Mouse (Mus musculus) frontal cortex, postnatal 14 days (tissue): ENCODE results near the gene Hcrtr2.
A peak's percentile ranks its signal among the peaks of the same experiment; 100 is the strongest.

Source experiments
- DNase-seq, 2 experiments: peaks; one replicate each; pipeline ENCODE4 v3.0.0; 2022; ENCODE audit warnings: low spot score in 2 of 2

Gene Hcrtr2

DNA sequence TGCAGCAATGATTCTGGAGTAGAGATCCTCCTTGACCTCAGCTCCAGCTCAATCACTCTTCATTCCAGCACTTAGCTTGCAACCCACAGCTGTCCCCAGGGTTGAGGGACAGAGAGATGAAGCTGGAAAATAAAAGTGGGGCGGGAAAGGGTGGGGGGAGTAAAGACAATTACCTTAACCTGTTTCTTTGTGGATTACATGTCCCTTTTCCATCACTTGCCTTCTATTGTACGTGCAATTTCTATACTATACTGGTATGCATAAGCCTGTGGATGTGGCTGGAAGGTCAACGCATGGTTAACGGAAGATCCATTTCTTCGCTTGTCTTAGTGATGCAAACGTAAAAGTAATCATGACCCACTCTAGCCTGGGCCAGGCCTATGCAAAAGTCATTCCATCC is at the start of gene Hcrtr2:
Gene Hcrtr2 (minus strand): TSS at position 101 of the 400 bp plus-strand sequence.
- no peak for DNase-seq

DNA sequence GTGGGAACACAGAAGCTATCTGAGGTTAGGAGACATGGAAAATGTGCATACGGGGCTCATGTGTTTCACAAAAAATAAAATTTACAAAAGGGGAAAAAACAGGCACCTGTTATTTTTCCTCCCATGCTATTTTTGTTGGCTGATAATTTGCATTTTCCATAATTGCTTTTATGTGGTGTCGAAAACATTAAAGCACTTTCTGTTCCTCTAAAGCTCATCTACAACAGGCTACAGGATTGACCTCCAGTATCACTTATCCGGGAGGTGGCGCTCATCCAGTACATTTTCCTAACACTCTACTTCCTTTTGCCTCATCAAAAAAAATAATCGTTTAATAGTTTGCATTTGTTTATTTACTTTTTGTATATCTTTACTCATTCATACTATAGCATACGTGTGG is 41.2 kb upstream of the Hcrtr2 start:
- DNase-seq: no peak

DNA sequence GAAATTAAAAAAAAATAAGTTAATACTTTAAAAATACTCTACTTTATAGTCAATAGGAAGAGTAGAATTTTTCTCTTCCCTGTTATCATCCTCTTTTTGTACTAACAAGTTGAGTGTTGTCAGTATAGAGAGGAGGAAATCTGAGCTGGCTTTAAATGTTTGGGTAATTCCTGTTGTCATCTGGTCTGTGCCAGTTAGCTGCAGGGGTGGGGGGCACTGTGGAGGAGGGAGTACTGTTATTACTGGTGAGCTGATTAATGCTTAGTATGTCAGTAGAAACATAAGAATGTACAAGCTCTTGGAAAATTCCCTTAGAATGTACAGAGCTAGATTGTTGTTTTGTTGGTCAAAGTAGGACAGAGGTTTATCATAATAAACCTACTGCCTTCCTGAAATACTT is 36.7 kb upstream of the Hcrtr2 start:
- DNase-seq: no peak

DNA sequence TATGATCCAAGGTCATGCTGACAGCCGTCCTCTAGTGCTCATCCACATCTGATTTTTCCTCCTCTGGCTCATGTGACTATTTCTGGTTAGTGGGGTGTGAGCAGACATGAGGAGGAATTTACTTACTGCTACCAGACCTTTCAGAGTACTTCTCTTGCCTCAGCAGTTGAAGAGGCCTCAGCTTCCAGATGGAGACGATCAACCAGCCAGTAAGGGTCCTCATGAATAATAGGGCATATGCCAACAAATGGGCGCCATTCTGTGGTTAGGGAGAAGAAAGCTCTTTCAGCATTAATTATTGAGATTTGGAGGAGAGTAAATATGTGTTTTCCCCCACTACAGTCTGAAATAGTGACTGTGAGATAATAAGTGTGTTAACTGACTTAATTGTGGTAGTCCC is 28.7 kb upstream of the Hcrtr2 start:
- no peak for DNase-seq

DNA sequence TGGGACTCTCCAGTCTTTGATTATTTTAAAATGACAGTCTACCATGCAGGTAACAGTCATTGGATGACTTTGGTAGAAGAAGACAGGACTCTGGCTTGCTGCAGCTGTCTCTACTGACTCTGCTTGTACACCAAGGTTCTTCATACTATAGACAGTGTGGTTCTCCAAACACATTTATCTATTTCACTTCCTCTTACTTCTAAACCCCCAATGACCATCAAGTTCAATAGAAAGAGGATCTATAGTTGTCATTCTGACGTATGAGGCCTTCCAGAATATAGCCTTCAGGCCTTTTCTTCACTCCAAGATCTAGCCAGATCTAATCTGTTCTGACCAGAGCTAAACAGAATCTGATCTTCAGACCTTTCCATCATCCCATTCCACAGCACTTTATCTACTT is 23.6 kb upstream of the Hcrtr2 start:
- DNase-seq: no peak

DNA sequence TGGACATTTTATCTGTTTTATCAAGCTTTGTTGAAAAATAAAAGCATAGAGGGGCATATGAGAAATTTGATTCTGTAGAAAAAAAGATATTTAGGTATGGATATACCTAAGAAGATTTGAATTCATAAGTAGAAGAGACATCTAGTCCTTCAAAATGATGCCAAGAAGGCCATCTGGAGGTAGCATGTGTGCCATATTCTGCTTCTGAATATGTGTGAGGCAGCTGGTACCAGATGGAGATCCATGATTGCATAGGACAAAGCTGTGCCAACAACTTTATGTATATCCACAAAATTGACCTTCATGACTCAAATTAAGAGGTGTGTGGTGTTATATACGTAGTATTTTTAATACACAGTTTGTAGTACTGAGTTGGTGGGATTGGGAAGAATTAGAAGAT is 7.4 kb upstream of the Hcrtr2 start:
- DNase-seq: no peak

DNA sequence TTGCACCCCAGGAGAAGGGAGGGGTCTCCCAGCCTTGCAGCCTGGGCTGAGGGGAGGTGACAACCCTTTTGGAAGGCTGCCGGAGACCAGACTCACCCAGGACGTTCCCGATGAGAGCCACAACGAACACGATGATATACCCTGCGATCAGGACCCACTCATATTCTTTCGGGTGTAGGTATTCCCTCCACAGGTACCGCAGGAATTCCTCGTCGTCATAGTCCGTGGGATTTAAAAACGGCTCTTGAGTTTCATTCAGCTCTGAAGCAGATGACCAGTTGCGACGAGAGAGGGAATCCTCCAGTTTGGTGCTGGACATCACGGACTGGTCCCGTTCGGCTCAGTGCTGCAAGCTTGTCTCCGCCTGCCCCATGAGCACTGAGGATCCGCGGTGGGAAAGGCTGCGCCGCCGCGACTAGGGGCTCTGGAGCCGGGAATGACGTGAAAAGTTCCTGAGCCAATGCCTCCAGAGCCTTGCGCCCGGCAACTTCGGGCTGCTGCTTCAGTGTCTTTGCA is 412 bp downstream of the Hcrtr2 start:
- peak in 1 of 2 experiments; percentile 31 for DNase-seq

DNA sequence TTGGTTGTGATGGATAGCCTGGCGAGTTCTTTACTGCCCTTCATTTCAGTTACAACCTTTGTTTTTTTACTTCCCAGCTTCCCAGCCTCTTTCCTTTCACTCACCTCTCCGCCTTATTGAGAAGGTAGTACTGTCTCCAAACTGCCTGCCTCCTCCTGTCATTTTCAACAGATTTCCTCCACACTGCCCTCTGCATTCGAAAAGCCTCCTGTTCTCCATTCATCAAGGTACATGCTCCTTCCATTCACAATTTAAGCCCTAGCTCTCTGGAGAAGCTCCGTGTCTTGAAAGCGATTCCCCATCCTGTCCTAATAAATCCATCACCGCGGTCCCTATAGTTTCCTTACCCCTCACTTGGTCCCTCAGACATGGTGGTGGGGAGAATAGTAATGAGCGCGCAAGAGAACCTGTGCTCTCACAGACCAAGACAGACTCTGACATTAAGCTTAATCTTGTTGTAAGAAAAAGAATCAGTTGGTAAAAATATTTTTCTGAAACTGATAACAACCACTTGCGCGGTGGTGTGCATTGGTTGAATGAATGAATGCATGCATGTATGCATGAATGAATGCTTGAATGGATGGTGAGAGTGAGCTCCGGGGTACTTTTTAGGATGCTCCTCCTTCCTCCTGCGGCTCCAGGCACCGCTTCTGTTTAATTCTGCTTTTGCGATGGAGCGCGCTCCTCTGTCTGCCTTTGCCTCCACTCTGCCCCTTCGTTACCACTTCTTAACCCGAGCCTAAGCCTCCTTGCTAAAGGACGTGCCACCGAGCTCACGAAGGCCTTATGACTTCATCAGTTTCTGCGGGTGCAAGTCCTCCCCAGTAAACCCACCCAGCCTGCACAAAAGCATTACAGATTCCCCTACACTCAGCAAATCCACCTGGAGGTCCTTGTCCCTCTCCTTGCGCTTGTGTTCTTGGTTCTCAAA is 1.3 kb downstream of the Hcrtr2 start:
- DNase-seq: peak in 1 of 2 experiments; percentile 6

DNA sequence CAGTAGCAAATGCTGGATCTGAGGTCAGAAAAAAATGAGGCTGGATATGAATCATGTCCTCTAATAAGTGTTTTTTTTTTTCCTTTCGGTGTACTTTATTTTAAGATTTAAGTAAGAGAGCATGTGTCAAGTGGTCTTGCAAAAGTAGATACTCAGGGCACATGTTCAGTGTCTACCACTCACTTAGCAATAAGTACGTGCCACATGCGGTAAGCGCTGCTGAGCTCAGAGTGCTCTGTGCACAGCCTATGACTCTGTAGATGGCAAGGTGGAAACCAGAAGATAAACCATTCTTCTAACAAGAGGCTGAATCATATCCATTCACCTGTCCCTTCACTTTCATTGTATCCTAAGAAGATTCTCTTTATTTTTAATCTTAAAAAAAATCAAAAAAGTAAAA is 2.1 kb downstream of the Hcrtr2 start:
- DNase-seq: no peak

DNA sequence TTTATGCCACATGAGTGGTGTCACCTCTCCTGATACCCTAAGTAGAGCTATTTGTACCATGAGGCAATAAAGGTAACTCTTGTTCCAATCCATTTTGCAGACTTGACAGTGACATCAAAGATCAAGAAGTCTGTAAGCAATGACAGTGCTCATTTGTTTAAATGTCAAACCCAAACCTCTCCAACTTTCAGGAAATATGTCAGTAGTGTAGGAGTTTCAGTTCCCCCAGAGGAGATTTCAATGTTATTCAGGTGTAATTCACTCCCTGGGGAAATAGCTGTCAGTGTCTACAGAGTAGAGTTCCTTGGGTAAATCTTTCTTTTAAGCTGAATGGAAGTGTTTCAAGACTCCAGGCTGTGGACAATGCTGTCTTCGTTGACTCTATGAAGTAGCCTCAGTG is 2.9 kb downstream of the Hcrtr2 start:
- DNase-seq: no peak

DNA sequence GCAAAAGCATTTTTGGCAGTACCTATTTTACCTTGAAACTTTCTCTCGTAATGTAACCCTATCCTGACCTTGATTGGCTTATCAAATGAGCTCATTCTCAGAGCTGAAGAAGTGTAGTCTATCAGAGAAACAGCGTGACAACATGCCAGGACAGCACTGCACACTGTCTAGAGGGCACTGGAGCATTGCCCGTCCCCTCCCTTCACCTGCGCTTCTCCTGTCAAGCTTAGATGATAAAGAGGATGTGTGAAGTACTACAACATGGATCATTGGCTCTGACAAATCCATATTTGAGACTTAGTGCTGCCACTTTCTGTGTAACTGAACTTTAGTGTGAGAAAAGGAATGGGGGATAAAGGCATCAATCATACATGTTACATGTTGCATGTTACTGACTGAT is 5.4 kb downstream of the Hcrtr2 start:
- no peak for DNase-seq

DNA sequence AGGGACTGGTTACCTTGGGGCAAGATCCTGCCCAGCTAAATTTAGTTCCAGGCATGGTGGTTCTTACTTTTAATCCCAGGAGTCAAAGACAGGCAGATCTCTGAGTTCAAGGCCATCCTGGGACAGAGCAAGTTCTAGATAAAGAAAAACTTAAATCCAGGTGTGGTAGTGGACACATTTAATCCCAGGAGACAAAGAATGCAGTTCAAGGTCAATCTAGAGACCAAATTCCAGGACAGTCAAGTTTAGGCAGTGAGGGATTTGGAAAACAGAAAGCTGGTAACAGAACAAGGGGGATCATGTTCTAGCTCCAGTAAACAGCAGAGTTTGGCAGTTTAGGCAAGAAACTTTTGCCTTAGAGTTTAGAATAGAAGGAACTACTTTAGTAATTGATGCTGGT is 8.6 kb downstream of the Hcrtr2 start:
- no peak for DNase-seq

DNA sequence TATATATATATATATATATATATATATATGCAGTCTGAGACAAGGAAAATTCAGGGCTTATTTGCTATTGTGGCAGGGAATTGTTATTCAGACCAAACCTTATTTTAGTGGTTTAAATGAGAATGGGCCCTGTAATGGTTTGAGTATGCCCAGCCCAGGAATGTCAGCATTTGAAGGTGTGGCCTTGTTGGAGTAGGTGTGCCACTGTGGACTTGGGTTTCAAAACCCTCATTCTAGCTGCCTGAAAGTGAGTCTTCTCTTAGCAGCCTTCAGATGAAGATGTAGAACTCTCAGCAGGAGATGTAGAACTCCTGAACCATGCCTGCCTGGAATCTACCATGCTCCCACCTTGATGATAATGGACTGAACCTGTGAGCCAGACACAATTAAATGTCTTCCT is 9.7 kb downstream of the Hcrtr2 start:
- no peak for DNase-seq

DNA sequence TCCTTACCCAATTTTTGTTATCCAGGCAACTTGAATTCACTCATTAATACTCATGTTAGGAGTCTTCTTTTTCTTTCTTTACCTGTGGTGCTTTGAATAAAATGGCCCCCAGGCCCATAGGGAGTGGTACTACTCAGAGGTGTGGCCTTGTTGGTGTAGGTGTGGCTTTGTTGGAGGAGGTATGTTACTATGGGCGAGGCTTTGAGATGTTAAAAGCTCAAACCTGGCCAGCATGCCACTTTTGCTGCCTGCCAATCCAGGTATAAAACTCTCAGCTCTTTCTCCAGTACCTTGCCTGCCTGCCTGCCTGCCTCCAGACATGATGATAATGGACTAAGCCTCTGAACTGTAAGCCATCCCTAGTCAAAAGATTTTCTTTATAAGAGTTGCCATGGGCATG is 11.4 kb downstream of the Hcrtr2 start:
- no peak for DNase-seq

DNA sequence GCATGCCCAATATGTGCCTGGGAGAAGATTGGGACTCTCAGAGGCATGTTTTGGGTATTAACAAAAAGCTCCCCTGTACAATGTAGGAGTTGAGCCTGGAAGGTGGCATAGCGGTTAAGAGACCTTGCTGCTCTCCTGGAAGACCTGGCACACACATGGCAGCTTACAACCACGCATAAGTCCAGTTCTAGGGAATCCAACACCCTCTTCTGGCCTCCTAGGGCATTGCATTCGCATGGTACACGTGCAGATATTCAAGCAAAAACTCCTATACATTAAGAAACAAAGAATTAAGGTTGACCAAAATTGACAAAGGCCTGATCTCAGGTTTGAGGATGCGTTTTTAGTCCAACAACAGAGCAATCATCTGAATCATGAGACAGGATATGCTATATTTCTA is 32.3 kb downstream of the Hcrtr2 start:
- DNase-seq: no peak

DNA sequence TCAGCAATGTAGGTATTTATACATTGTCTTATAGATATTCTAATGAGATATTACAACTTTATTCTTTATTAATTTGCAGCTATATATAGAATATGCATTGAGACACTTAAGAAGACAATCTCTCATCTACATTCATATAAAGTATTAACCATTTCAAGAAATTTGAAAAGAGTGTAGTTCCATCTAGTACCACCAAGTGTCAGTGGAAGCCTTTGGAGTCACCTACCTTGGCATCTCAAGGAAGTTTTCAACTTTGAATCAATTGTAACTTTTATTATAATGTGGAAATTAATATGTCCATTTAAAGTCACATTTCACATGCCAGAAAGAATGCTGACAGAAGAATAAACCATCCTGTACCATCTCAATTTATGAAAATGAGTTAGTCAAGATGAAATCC is 52.8 kb downstream of the Hcrtr2 start:
- DNase-seq: no peak

DNA sequence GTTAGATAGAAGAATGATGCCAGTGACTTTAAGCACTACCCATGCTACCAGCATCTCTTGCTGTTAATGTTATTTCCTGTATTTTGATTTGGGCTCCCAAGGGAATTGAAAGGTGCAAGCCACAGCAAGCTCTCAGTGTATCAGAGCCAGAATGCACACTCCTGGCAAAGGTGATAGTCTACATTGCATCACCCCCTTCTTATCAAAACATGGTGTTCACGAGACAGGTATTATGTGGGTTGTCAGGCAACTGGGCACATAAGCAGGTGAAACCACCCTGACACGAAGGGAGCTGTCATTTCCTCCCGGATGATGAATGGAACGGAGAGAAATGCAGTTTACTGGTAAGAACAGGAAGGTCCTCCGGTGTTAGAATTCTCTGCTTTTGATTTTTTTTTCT is 65.9 kb downstream of the Hcrtr2 start:
- no peak for DNase-seq

DNA sequence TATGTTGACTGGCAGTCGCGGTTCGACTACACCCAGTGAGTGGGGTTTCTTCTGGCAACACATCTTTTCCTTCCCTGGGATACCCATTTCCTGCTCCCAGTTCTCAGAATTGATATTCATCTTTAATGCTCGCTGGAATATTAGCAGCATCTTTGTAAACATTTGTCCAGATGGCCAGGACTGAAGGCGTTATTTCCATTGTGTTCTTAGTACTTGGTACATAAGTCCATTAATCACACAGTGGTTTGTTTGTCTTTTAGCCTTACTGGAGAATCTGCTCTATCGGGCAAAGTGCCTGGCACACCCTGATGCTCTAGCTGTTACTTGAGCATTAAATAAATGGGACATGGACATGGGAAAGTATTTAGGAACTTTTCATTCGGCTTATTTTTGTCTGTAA is 71.1 kb downstream of the Hcrtr2 start:
- DNase-seq: no peak

DNA sequence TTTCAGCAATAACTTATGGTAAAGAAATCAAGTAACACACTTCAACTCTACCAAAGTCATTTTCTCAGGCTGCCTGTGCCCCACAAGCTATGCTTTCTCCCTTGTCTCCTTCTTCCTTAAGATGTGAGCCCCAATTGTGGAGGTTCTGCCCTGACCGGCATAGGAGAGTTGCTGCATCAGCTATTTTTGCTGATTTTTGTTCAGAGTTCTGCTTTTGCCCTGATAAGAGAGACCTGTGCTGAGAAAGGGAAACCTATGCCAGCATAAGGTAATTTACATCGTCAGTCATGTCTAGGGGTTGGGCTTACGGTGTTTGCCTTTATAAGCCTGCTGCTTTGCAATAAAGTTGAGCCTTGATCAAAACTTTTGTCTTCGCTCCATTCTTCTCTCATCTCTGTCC is 71.5 kb downstream of the Hcrtr2 start:
- DNase-seq: no peak

DNA sequence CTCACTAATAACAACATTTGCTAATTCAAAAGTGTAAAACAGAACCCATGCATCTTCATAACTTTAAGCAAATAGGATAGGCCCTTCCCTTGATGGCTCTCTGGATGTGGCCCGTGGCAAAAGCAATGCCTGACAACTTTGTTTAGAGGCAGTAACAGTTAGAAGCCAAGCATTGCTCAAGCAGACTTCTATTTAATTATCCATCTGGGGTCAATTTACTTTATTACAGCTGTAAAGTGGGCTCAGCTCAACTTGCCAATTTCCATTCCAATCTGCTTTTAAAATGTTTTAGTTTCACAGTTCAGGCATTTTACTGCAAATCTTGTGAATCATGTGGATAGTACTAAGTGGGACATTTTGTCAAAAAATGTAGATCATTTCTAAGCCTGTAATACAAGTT is 81.3 kb downstream of the Hcrtr2 start:
- no peak for DNase-seq

DNA sequence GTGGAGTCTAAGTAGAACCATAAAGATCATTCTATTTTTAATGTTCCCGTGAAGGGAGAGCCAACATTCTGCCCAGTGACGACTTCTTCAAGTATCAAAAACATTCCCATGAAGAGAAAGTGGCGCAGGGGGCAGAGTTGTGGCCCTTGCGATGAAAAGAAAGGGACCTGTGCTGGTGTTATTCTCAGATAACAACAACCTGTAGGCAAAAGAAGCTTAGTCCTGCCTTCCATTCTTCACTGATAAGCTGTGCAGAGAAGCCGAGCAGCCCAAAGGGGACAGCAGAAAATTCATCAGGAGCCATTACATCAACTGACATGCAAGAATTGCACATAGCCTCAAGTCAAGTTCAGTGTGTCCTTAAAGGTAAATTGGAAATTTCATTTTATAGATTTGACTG is 85.7 kb downstream of the Hcrtr2 start:
- DNase-seq: no peak

DNA sequence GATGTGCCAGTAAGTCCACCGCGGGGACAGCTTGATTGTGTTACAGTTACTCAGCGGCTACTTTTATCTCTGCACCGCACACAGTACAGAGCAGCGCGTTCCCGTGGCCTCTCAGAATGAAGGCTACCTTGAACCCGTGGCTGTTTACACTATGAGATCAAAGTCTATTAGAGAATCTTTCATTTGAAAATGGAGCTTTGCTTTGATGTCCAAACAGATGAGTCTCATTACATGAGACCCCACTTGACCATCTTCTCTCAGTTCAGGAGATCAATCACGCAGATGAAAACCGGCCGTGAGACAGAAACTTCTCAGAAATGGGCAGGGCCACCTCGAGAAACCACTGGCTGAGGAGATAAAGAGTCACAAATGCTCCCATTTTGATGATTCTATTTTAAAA is 86.4 kb downstream of the Hcrtr2 start:
- no peak for DNase-seq

DNA sequence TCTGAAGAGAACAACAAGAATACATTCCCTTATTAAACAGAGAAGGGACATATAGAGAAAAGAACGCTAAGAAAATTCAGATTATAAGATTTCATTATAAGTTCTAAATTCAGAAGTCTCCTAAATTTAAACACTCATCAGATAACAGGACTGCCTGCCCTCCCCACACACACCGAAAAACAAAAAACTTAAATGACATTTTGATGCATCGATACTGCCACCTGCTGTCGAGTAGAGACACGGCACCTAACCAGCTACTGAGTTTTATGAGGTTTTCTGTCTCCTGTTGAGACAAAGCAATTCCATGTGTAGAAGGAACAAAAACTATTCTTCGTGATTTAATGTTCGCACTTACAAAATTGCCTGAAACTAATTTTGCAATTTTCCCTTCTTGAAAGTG is 87.0 kb downstream of the Hcrtr2 start:
- peak; percentile 8 to 62 for DNase-seq
